Mouse (Mus musculus) hindbrain, postnatal 0 days (tissue): Measurements from ENCODE around the gene AI661453. TPM values are rescaled to one million over a fixed set of nuclear protein-coding genes. Genes with fewer than 3 reads are reported as not detected.

Experiments used
- ATAC-seq: fragments of 200-750 bp; cut with Nextera tagmentation; 2 replicates; pipeline ENCODE4 v1.8.0; 2017; ENCODE audit warnings: mild to moderate bottlenecking, moderate TSS enrichment, moderate library complexity
- DNase-seq: peaks from one replicate; pipeline ENCODE4 v3.0.0-alpha.2; 2015; ENCODE audit warnings: low spot score
- H3K27ac ChIP-seq: fragments of 300-500 bp; sonication (generic); 2 replicates; pipeline ENCODE4 v1.5.1; 2014; ENCODE audit warnings: mild to moderate bottlenecking
- H3K27me3 ChIP-seq: fragments of 300-500 bp; sonication (generic); 2 replicates; pipeline ENCODE4 v1.6.1; 2014; ENCODE audit warnings: low read length, mixed read lengths; ENCODE audit not compliant: insufficient read depth
- H3K36me3 ChIP-seq: fragments of 300-500 bp; sonication (generic); 2 replicates; pipeline ENCODE4 v1.6.1; 2014; ENCODE audit warnings: low read length, mixed read lengths; ENCODE audit not compliant: insufficient read depth
- H3K4me1 ChIP-seq: fragments of 300-500 bp; sonication (generic); 2 replicates; pipeline ENCODE4 v1.6.1; 2014; ENCODE audit warnings: antibody characterized with exemption, low read length, mixed read lengths; ENCODE audit not compliant: insufficient read depth
- H3K4me2 ChIP-seq: fragments of 300-500 bp; sonication (generic); 2 replicates; pipeline ENCODE4 v1.6.1; 2014; ENCODE audit warnings: low read depth, mild to moderate bottlenecking, low read length, moderate library complexity, mixed read lengths
- H3K4me3 ChIP-seq: fragments of 300-500 bp; sonication (generic); 2 replicates; pipeline ENCODE4 v1.5.1; 2014; ENCODE audit warnings: low read length
- H3K9ac ChIP-seq: fragments of 300-500 bp; sonication (generic); replicated peaks from 2 replicates; pipeline ENCODE4 v1.6.1; 2014; ENCODE audit warnings: mild to moderate bottlenecking, low read length, moderate library complexity, mixed read lengths
- H3K9me3 ChIP-seq: fragments of 300-500 bp; sonication (generic); 2 replicates; pipeline ENCODE4 v1.6.1; 2016; ENCODE audit warnings: low read length, mixed read lengths
- CTCF ChIP-seq: IDR thresholded peaks from 2 replicates; pipeline ENCODE4 v1.5.1; 2016; ENCODE audit warnings: antibody characterized with exemption, control low read depth, low read depth
- WGBS: fragments of 180-500 bp; shearing (Covaris S2); extraction: QIAGEN DNeasy Blood & Tissue Kit; methylation state at CpG from one replicate; pipeline ENCODE4 v1.1.7; 2014; 5-methylcytosine and 5-hydroxymethylcytosine counted together
- polyA plus RNA-seq: library from polyadenylated mRNA; unstranded; fragments of >200 nt; fragmentation: Nextera tagmentation; extraction: Ambion mirVana; gene quantifications from 2 replicates; pipeline ENCODE4 v1.2.1, GENCODE M21; 2015
- total RNA-seq: library from RNA; depleted of rRNA; stranded (reverse); fragments of >200 nt; gene quantifications from 2 replicates; pipeline ENCODE4 v1.2.3, GENCODE M21; 2014

AI661453 gene
- total and polyA plus RNA-seq, 2 experiments from 2014 or later = 0.14 to 0.52 TPM

GRCm38 (mm10) chr17:47505566-47505965 is 69.2 kb downstream of the AI661453 start:
- ATAC-seq = no peak
- Histone ChIP-seq H3K9ac (no peak overlapping the region), H3K4me1 (peaks cover 12% of the 10 kb centered on the region), H3K27ac (no peak overlapping the region), H3K27me3 (no peaks in the 10 kb centered on the region), H3K4me3 (peak overlapping the region; percentile 28; the same call in 1 of the 2 replicates), H3K36me3 (no peaks in the 10 kb centered on the region), H3K4me2 (peak overlapping the region; percentile 66), H3K9me3 (no peaks in the 10 kb centered on the region)
- no peak for TF ChIP-seq CTCF
- WGBS = 60% methylated on average over 2 of the region's 2 CpGs
- DNase-seq = no peak

DNA sequence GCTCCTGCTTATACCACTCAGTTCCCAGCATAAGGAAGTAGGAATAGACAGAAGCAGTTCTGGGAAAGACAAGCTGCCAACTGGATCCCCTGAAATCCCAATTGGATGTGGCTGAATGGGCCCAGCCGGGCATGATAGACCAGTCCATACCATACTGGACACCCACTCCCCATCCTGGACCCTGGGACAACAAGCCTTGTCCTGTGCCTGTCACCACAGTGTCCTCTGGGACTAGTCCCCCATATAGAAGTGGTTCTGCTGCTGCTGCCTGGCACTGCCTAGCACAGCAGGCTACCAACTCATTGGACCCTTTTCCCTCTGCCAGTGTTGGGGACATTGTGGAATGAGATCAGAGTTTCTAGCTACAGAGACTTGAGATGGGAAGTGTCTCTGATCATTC is 69.6 kb downstream of the AI661453 start:
- no peaks in the 10 kb centered on the region for H3K9me3 ChIP-seq
- no peak overlapping the region for H3K4me3 ChIP-seq
- no peak overlapping the region for H3K9ac ChIP-seq
- ATAC-seq = no peak
- H3K36me3 ChIP-seq = no peaks in the 10 kb centered on the region
- H3K4me2 ChIP-seq = peak overlapping the region; percentile 66; the same call in 1 of the 2 replicates
- no peaks in the 10 kb centered on the region for H3K27me3 ChIP-seq
- 94% methylated on average over 1 of the region's 1 CpGs for WGBS
- peaks cover 11% of the 10 kb centered on the region for H3K4me1 ChIP-seq
- TF ChIP-seq CTCF = no peak
- no peak overlapping the region for H3K27ac ChIP-seq
- DNase-seq = no peak

DNA sequence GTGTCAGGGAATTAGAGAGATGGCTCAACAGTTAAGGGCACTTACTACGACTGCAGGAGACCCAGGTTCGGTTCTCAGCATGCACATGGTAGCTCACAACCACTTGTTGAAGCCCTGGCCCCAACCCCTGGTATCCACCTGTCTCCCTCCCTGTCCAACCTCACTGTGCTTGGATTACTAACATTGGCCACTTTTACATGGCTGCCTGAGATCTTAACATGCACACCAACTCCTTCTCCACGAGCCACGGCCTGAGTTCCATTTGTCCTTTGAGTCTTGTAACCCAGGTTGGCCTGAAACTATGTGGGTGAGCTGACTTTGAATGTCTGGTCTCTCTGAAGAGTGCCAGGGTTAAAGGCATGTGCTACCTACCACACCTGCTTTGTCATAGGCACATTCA is 70.3 kb downstream of the AI661453 start:
- Histone ChIP-seq H3K36me3 (no peaks in the 10 kb centered on the region), H3K4me3 (no peak overlapping the region), H3K27me3 (no peaks in the 10 kb centered on the region), H3K9ac (no peak overlapping the region), H3K9me3 (no peaks in the 10 kb centered on the region), H3K27ac (no peak overlapping the region), H3K4me1 (peaks cover 5% of the 10 kb centered on the region; the same call in 1 of the 2 replicates), H3K4me2 (no peak overlapping the region)
- ATAC-seq = no peak
- DNase-seq = no peak
- no peak for TF ChIP-seq CTCF
- WGBS = 88% methylated on average over 4 of the region's 4 CpGs

DNA sequence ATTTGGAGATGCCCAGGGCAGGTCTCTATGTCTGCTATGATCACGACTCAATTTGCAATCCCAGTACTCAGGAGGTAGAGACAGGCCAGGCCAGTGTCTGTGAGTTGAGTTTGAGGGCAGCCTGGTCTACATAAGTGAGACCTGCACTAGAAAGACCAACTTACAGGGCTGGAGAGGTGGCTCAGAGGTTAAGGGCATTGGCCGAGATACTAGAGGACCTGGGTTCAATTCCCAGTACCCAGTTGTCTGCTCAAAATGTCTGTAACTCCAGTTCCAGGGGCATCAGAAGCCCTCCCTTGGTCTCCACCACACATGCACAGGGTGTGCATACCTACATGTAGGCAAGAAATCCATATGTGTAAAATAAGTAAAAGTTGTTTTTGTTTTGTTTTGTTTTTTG is 71.1 kb downstream of the AI661453 start:
- DNase-seq (no peak), ATAC-seq (no peak)
- Histone ChIP-seq H3K27me3 (no peaks in the 10 kb centered on the region), H3K4me2 (no peak overlapping the region), H3K4me1 (peaks cover 5% of the 10 kb centered on the region; the same call in 1 of the 2 replicates), H3K4me3 (no peak overlapping the region), H3K9me3 (no peaks in the 10 kb centered on the region), H3K27ac (peak overlapping the region; percentile 76; the same call in 1 of the 2 replicates), H3K36me3 (no peaks in the 10 kb centered on the region), H3K9ac (no peak overlapping the region)
- TF ChIP-seq CTCF = no peak
- WGBS = 79% methylated on average over 2 of the region's 2 CpGs

GRCm38 (mm10) chr17:47508012-47508608 is 71.7 kb downstream of the AI661453 start:
- Histone ChIP-seq H3K36me3 (no peaks in the 10 kb centered on the region), H3K27me3 (no peaks in the 10 kb centered on the region), H3K9me3 (no peaks in the 10 kb centered on the region), H3K4me3 (no peak overlapping the region), H3K4me2 (peak overlapping the region; percentile 37; the same call in 1 of the 2 replicates), H3K27ac (peak overlapping the region; percentile 76), H3K4me1 (peaks cover 5% of the 10 kb centered on the region; the same call in 1 of the 2 replicates), H3K9ac (no peak overlapping the region)
- 46% methylated on average over 12 of the region's 12 CpGs for WGBS
- DNase-seq = peak; percentile 72
- no peak; the same call in 1 of the 2 replicates for ATAC-seq
- no peak for TF ChIP-seq CTCF

GRCm38 (mm10) chr17:47509031-47509705 is 72.8 kb downstream of the AI661453 start:
- 60% methylated on average over 9 of the region's 9 CpGs for WGBS

More at GRCm38 (mm10) chr17:47509031-47509705, 72.8 kb downstream of the AI661453 start:
- Histone ChIP-seq H3K27me3 (no peaks in the 10 kb centered on the region), H3K9me3 (no peaks in the 10 kb centered on the region), H3K27ac (peak overlapping the region; percentile 42; the same call in 1 of the 2 replicates), H3K4me2 (no peak overlapping the region), H3K4me3 (no peak overlapping the region), H3K36me3 (no peaks in the 10 kb centered on the region), H3K4me1 (peaks cover 5% of the 10 kb centered on the region; the same call in 1 of the 2 replicates), H3K9ac (no peak overlapping the region)
- no peak for ATAC-seq
- peak; percentile 25 for DNase-seq
- no peak for TF ChIP-seq CTCF
